Mouse (Mus musculus) small intestine, adult 10 weeks (tissue): ENCODE results near the gene Olfr358. TPM values are rescaled to one million over a fixed set of nuclear protein-coding genes. Genes with fewer than 3 reads are reported as not detected.

Source experiments
- polyA plus RNA-seq: library from polyadenylated mRNA; stranded (reverse); fragments of 350-450 nt; fragmentation: Illumina TruSeq; extraction: RNeasy Lipid Tissue Mini Kit (QIAGEN cat#74804); gene quantifications from one replicate; pipeline ENCODE4 v1.2.3, GENCODE M21; 2014; ENCODE audit warnings: low replicate concordance

Olfr358 gene
- polyA plus RNA-seq: not detected

GRCm38 (mm10) chr2:37009235-37009634 lies at the start of gene Olfr358:
Gene Olfr358, minus strand, starts transcription at chr2:37009335.

DNA sequence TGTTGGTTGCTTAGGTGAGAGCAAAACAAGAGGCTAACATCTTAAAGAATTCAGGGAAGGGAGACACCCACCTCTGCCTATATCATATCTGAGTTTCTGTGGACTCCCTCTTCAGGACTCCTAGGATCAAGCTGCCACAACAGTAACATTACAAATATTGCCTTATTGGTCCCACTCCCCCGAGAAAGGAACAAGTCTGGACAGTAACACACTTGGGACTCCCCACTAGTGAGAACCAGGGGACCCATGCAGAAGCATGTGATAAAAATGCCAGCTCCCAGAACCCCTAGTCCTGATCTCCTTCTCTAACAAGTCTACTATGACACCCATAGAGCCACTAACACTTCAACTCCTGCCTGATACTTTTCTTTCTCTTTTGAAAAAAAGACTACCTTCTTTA lies 15.6 kb downstream of the Olfr358 start, which contains the start of gene Olfr357:
Gene Olfr357 (plus strand): TSS at position 301 of the 400 bp plus-strand sequence.

Other genes with a start within 250 kb of the Olfr358 start
- not detected for gene Olfr348, start 225.1 kb downstream of the Olfr358 start, polyA plus RNA-seq
- not detected for gene Olfr50, start 218.8 kb downstream of the Olfr358 start, polyA plus RNA-seq
- not detected for gene Olfr3, start 192.3 kb downstream of the Olfr358 start, polyA plus RNA-seq
- gene Olfr350, start 163.0 kb downstream of the Olfr358 start, polyA plus RNA-seq: not detected
- gene Olfr351, start 146.7 kb downstream of the Olfr358 start, polyA plus RNA-seq: not detected
- gene Olfr352, start 140.9 kb downstream of the Olfr358 start, polyA plus RNA-seq: not detected
- gene Olfr353, start 116.4 kb downstream of the Olfr358 start, polyA plus RNA-seq: not detected
- not detected for gene Olfr354, start 103.7 kb downstream of the Olfr358 start, polyA plus RNA-seq
- gene Olfr355, start 80.4 kb downstream of the Olfr358 start, polyA plus RNA-seq: not detected
- not detected for gene Olfr356, start 72.2 kb downstream of the Olfr358 start, polyA plus RNA-seq
- not detected for gene Olfr357, start 15.5 kb downstream of the Olfr358 start, polyA plus RNA-seq
- gene Olfr360, start 56.4 kb upstream of the Olfr358 start, polyA plus RNA-seq: not detected
- not detected for gene Olfr361, start 80.0 kb upstream of the Olfr358 start, polyA plus RNA-seq
- gene Olfr362, start 108.6 kb upstream of the Olfr358 start, polyA plus RNA-seq: not detected
- not detected for gene Olfr364-ps1, start 130.0 kb upstream of the Olfr358 start, polyA plus RNA-seq
- gene Olfr365, start 178.9 kb upstream of the Olfr358 start, polyA plus RNA-seq: not detected
- gene Olfr366, start 202.2 kb upstream of the Olfr358 start, polyA plus RNA-seq: not detected